Comparison of ENCODE assay signal across 18 mouse cellular contexts in the genomic region with DNA sequence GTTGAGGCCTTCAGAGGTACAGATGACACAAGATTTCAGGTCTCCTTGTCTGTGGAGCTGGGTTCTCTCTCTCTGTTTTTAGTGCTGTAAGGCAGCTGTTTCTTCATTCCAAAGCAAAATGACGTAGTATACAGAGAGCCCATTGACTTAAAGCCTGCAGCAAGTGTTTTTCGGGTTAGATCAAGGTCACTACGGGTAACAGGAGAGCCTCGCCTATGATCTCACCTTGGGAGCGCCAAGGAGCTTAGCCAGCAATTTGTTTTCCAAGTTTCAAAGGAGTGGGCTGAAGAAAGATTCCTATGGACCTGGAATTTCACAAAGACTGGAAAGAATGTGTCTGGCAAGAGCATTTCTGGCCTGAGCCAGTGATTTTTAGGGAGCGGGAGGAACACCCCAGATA.
DNase-seq lines count a peak whose midpoint lies in the region; ATAC-seq lines count a peak whose summit lies in the region.
"Had no signal": no experiment of that assay in that cellular context is flagged by ENCODE, and none has a peak within 500 bp of the region (broad histone marks: within the 10 kb centered on the region; RNA-seq: fewer than 3 reads in every experiment).

No protein-coding gene starts in this region.

- H3K4me1 ChIP-seq in heart, embryonic 12.5 days (replicated peaks) = no peaks in the 10 kb centered on the region
- H3K4me1 ChIP-seq in hindbrain, embryonic 13.5 days (replicated peaks) = no peaks in the 10 kb centered on the region
- H3K4me1 ChIP-seq: embryonic facial prominence, embryonic 15.5 days; hindbrain, embryonic 15.5 days; kidney, embryonic 15.5 days; midbrain, embryonic 15.5 days had no signal

- H3K4me3 ChIP-seq in heart, embryonic 12.5 days = no peak overlapping the region
- no peak overlapping the region for H3K4me3 ChIP-seq in hindbrain, embryonic 13.5 days
- H3K4me3 ChIP-seq: embryonic facial prominence, embryonic 15.5 days; heart, adult 2 months; hindbrain, embryonic 15.5 days; kidney, embryonic 15.5 days; midbrain, embryonic 15.5 days had no signal

- H3K27me3 ChIP-seq in heart, embryonic 12.5 days (replicated peaks) = no peaks in the 10 kb centered on the region
- H3K27me3 ChIP-seq in hindbrain, embryonic 13.5 days = no peaks in the 10 kb centered on the region
- H3K27me3 ChIP-seq: embryonic facial prominence, embryonic 15.5 days; hindbrain, embryonic 15.5 days; kidney, embryonic 15.5 days; midbrain, embryonic 15.5 days had no signal

- WGBS in heart, embryonic 12.5 days = 59% methylated on average over 6 of the region's 6 CpGs
- 89% methylated on average over 6 of the region's 6 CpGs for WGBS in hindbrain, embryonic 13.5 days

- H3K36me3 ChIP-seq in heart, embryonic 12.5 days = no peaks in the 10 kb centered on the region
- H3K36me3 ChIP-seq in hindbrain, embryonic 13.5 days = no peaks in the 10 kb centered on the region
- H3K36me3 ChIP-seq: embryonic facial prominence, embryonic 15.5 days; hindbrain, embryonic 15.5 days; kidney, embryonic 15.5 days; midbrain, embryonic 15.5 days had no signal

- H3K9me3 ChIP-seq in heart, embryonic 12.5 days (replicated peaks) = no peaks in the 10 kb centered on the region
- no peaks in the 10 kb centered on the region for H3K9me3 ChIP-seq in hindbrain, embryonic 13.5 days
- H3K9me3 ChIP-seq: embryonic facial prominence, embryonic 15.5 days; hindbrain, embryonic 15.5 days; kidney, embryonic 15.5 days; midbrain, embryonic 15.5 days had no signal

- peak; percentile 5 to 15 for DNase-seq in heart, adult 18-20 months
- peak; percentile 11 for DNase-seq in ovary, adult 18-20 months (ENCODE audit: low spot score)
- no peak for DNase-seq in ovary, postnatal 36 days (ENCODE audit: low spot score)
- peak; percentile 40 for DNase-seq in forelimb bud, embryonic 11.5 days (ENCODE audit: low read depth, low spot score)
- DNase-seq in skeletal muscle tissue, adult 2 months (ENCODE audit: low read depth, low spot score) = peak; percentile 61
- no peak for DNase-seq in testis, postnatal 14 days (ENCODE audit: low spot score)
- DNase-seq: cerebellum, adult 11 months; cerebellum, postnatal 36 days; thymus, adult 18-20 months had no signal

- no peak for ATAC-seq in heart, embryonic 12.5 days (ENCODE audit: insufficient number of reproducible peaks, low FRiP score)
- no peak for ATAC-seq in hindbrain, embryonic 13.5 days (ENCODE audit: low FRiP score)
- ATAC-seq: intestine, embryonic 16.5 days; midbrain, embryonic 15.5 days had no signal

- no peak overlapping the region for H3K4me2 ChIP-seq in heart, embryonic 12.5 days
- no peak overlapping the region for H3K4me2 ChIP-seq in hindbrain, embryonic 13.5 days
- H3K4me2 ChIP-seq: embryonic facial prominence, embryonic 15.5 days; hindbrain, embryonic 15.5 days; kidney, embryonic 15.5 days; midbrain, embryonic 15.5 days had no signal

- H3K9ac ChIP-seq in heart, embryonic 12.5 days = no peak overlapping the region
- no peak overlapping the region for H3K9ac ChIP-seq in hindbrain, embryonic 13.5 days
- H3K9ac ChIP-seq: embryonic facial prominence, embryonic 15.5 days; hindbrain, embryonic 15.5 days; kidney, embryonic 15.5 days; liver, embryonic 14.5 days; midbrain, embryonic 15.5 days had no signal

- H3K27ac ChIP-seq in heart, embryonic 12.5 days (ENCODE audit: poor library complexity, severe bottlenecking) = no peak overlapping the region
- H3K27ac ChIP-seq in hindbrain, embryonic 13.5 days = no peak overlapping the region
- H3K27ac ChIP-seq: embryonic facial prominence, embryonic 15.5 days; heart, adult 2 months; hindbrain, embryonic 15.5 days; kidney, embryonic 15.5 days; liver, embryonic 14.5 days; midbrain, embryonic 15.5 days had no signal

Comparison
In these comparisons a context has a peak if more than half of its experiments do, and no peak if none do; other contexts are left out.
1. DNase-seq: peak in heart, adult 18-20 months (2 of 2), ovary, adult 18-20 months (single experiment), forelimb bud, embryonic 11.5 days (single experiment) and skeletal muscle tissue, adult 2 months (single experiment); none in ovary, postnatal 36 days (single experiment) and testis, postnatal 14 days (single experiment).